Mouse (Mus musculus) myocyte (in vitro differentiated cells): ENCODE results near the gene Gm8369.

Source experiments
- CEBPB ChIP-seq: IDR thresholded peaks from 2 replicates; pipeline ENCODE4 v1.6.1; 2011; ENCODE audit warnings: mild to moderate bottlenecking, moderate library complexity; ENCODE audit not compliant: poor library complexity, insufficient read depth, severe bottlenecking
- E2F4 ChIP-seq: IDR thresholded peaks from one replicate; pipeline ENCODE4 v1.6.1; 2011; ENCODE audit warnings: mild to moderate bottlenecking, control low read depth, moderate library complexity; ENCODE audit not compliant: insufficient read depth
- MAX ChIP-seq: IDR thresholded peaks from one replicate; pipeline ENCODE4 v1.6.1; 2011; ENCODE audit warnings: low read depth, mild to moderate bottlenecking, control low read depth
- MYOD1 ChIP-seq, 3 experiments: IDR thresholded peaks; one replicate each; pipeline ENCODE4 v1.6.1; 2011; ENCODE audit warnings: control low read depth in 2 of 3, low read depth in 2 of 3, mild to moderate bottlenecking in 2 of 3, moderate library complexity in 1 of 3; ENCODE audit not compliant: insufficient read length in 2 of 3, control insufficient read depth in 1 of 3
- POLR2A ChIP-seq: IDR thresholded peaks from one replicate; pipeline ENCODE4 v1.6.1; 2011; ENCODE audit warnings: low read depth, mild to moderate bottlenecking, control low read depth, moderate library complexity; ENCODE audit not compliant: insufficient read length
- POLR2AphosphoS2 ChIP-seq: IDR thresholded peaks from one replicate; pipeline ENCODE4 v1.6.1; 2011; ENCODE audit warnings: low read depth, control low read depth; ENCODE audit not compliant: insufficient read length
- TCF12 ChIP-seq: IDR thresholded peaks from one replicate; pipeline ENCODE4 v1.6.1; 2011; ENCODE audit warnings: mild to moderate bottlenecking, control low read depth; ENCODE audit not compliant: poor library complexity, insufficient read depth, severe bottlenecking
- TCF3 ChIP-seq: IDR thresholded peaks from one replicate; pipeline ENCODE4 v1.6.1; 2011; ENCODE audit warnings: low read depth, control low read depth; ENCODE audit not compliant: insufficient read length
- USF1 ChIP-seq: IDR thresholded peaks from one replicate; pipeline ENCODE4 v1.6.1; 2011; ENCODE audit warnings: low read depth, mild to moderate bottlenecking, control low read depth, moderate library complexity

DNA sequence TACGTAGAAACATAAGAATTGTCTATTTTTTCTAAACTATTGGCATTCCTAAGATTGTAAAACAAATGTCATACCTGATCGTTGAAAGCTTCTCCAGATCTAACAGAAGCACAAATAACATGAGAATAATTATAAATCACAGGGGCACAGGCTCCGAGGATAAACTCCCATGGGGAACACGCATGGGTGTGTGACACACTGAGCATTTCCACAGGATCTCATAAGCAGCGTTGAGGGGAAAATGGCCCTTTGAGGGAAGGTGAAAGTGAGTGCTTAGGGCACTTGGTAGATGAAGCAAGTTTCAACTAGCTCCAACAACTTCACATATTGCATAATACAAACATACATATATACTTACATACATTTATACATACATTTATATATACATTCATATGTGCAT, 41.8 kb upstream of the Gm8369 start:
- TF ChIP-seq POLR2A (no peak), E2F4 (no peak), TCF12 (no peak), USF1 (no peak), CEBPB (no peak), MAX (no peak), POLR2AphosphoS2 (no peak), TCF3 (no peak), MYOD1 (IDR thresholded peaks at IDR 0.05; ENCODE audit: control insufficient read depth in 1 of 3, insufficient read length in 2 of 3, low read depth in 2 of 3) (no peak)
